Mouse (Mus musculus) kidney, embryonic 14.5 days (tissue): ENCODE data around the gene Arhgef38. TPM values are rescaled to one million over a fixed set of nuclear protein-coding genes. Genes with fewer than 3 reads are reported as not detected.

Source experiments
- ATAC-seq: fragments of 200-750 bp; cut with Nextera tagmentation; 2 replicates; pipeline ENCODE4 v1.8.0; 2017; ENCODE audit warnings: moderate number of reproducible peaks, mild to moderate bottlenecking, moderate TSS enrichment, moderate library complexity; ENCODE audit not compliant: low FRiP score, low TSS enrichment
- H3K27ac ChIP-seq: fragments of 300-500 bp; sonication (generic); 2 replicates; pipeline ENCODE4 v1.5.1; 2014; ENCODE audit warnings: low read depth, mild to moderate bottlenecking, low read length, moderate library complexity, mixed read lengths
- H3K27me3 ChIP-seq: fragments of 300-500 bp; sonication (generic); 2 replicates; pipeline ENCODE4 v1.6.1; 2014; ENCODE audit warnings: mild to moderate bottlenecking, low read length; ENCODE audit not compliant: control insufficient read depth, insufficient read depth
- H3K36me3 ChIP-seq: fragments of 300-500 bp; sonication (generic); 2 replicates; pipeline ENCODE4 v1.6.1; 2014; ENCODE audit warnings: low read length, mixed read lengths; ENCODE audit not compliant: control insufficient read depth, insufficient read depth
- H3K4me1 ChIP-seq: fragments of 300-500 bp; sonication (generic); 2 replicates; pipeline ENCODE4 v1.6.1; 2014; ENCODE audit warnings: low read length, mixed read lengths; ENCODE audit not compliant: control insufficient read depth, insufficient read depth
- H3K4me2 ChIP-seq: fragments of 300-500 bp; sonication (generic); replicated peaks from 2 replicates; pipeline ENCODE4 v1.6.1; 2014; ENCODE audit warnings: low read depth, mild to moderate bottlenecking, low read length
- H3K4me3 ChIP-seq: fragments of 300-500 bp; sonication (generic); 2 replicates; pipeline ENCODE4 v1.5.1; 2014; ENCODE audit warnings: mild to moderate bottlenecking, low read length
- H3K9ac ChIP-seq: fragments of 300-500 bp; sonication (generic); 2 replicates; pipeline ENCODE4 v1.6.1; 2014; ENCODE audit warnings: low read depth, mild to moderate bottlenecking, low read length, moderate library complexity
- H3K9me3 ChIP-seq: fragments of 300-500 bp; sonication (generic); 2 replicates; pipeline ENCODE4 v1.6.1; 2016; ENCODE audit warnings: low read length; ENCODE audit not compliant: control insufficient read depth
- WGBS: fragments of 180-500 bp; shearing (Covaris S2); extraction: QIAGEN DNeasy Blood & Tissue Kit; methylation state at CpG from one replicate; pipeline ENCODE4 v1.1.7; 2014; 5-methylcytosine and 5-hydroxymethylcytosine counted together
- polyA plus RNA-seq: library from polyadenylated mRNA; unstranded; fragments of >200 nt; fragmentation: Nextera tagmentation; extraction: Ambion mirVana; gene quantifications from 2 replicates; pipeline ENCODE4 v1.2.1, GENCODE M21; 2014

Arhgef38 gene
- 4.6 and 7.1 TPM in 2 replicates for polyA plus RNA-seq

DNA sequence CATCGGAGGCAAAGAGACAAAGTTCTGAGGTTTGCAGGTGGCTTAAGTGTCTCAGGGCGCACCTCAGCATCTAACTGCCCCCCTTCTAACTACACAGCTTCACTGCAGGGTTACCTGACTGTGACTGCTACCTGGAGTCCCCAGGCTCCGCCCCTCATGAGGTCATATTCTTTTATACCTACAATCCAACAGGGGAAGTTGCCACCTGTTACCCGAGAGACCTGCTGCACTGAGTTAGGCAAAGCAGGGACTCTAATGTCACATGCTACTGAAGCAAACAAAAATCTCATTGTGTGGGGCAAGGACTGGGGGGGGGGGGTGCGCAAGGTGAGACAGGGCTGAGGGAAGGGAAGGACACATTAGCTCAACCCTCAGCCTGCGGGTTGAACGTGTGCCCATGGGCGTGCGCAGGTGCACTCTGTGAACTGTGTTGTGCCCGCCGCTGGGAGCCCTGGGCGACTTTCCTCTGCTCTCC lies at the start of gene Arhgef38:
Gene Arhgef38, minus strand, starts transcription at position 129 of the 475 bp plus-strand sequence.
- Histone ChIP-seq H3K36me3 (no peaks in the 10 kb centered on the region), H3K27me3 (no peaks in the 10 kb centered on the region), H3K4me1 (0 out of 2 replicates have a peak, but pooled peaks cover 4% of the 10 kb centered on the region), H3K4me3 (peak within 1 kb of the TSS; percentile 30), H3K4me2 (peak within 1 kb of the TSS; percentile 21), H3K27ac (peak within 1 kb of the TSS; percentile 42), H3K9me3 (no peaks in the 10 kb centered on the region), H3K9ac (peak within 1 kb of the TSS; percentile 29; the same call in 1 of the 2 replicates)
- peak; percentile 86 for ATAC-seq
- 44% methylated on average over 11 of the region's 12 CpGs for WGBS

DNA sequence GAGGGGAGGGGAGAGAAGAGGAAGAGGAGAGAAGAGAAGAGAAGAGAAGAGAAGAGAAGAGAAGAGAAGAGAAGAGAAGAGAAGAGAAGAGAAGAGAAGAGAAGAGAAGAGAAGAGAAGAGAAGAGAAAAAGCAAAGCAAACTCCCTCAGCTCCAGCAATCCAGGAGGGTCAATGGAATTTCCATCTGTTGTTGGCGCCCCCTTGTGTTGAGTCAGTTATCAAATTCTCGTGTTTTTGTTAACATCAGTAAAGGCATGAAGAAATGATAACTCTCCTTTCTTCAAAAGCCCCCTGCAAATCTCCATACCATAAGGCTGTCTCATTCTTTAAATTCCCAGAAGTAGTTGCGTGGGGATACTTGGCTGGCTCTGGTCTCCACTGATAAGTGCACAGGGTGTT lies 37.1 kb upstream of the Arhgef38 start:
- Histone ChIP-seq H3K9ac (no peak overlapping the region), H3K27me3 (no peaks in the 10 kb centered on the region), H3K36me3 (no peaks in the 10 kb centered on the region), H3K4me3 (no peak overlapping the region), H3K4me2 (no peak overlapping the region), H3K4me1 (no peaks in the 10 kb centered on the region), H3K9me3 (no peaks in the 10 kb centered on the region), H3K27ac (no peak overlapping the region)
- ATAC-seq, result no peak
- 21% methylated on average over 3 of the region's 3 CpGs for WGBS

DNA sequence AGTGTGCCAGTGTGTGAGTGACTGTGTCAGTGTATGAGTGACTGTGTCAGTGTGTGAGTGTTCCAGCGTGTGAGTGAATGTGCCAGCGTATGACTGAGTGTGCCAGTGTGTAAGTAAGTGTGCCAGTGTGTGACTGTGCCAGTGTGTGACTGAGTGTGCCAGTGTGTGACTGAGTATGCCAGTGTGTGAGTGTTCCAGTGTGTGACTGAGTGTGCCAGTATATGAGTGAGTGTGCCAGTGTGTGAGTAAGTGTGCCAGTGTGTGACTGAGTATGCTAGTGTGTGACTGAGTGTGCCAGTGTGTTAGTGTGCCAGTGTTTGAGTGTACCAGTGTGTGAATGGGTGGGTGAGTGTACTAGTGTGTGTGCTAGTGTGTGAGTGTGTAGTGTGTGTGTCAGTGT lies 24.1 kb upstream of the Arhgef38 start:
- no peaks in the 10 kb centered on the region for H3K4me1 ChIP-seq
- H3K9ac ChIP-seq, result no peak overlapping the region
- WGBS, result 98% methylated on average over 2 of the region's 2 CpGs
- no peaks in the 10 kb centered on the region for H3K27me3 ChIP-seq
- H3K4me3 ChIP-seq, result no peak overlapping the region
- H3K4me2 ChIP-seq, result no peak overlapping the region
- H3K36me3 ChIP-seq, result no peaks in the 10 kb centered on the region
- H3K9me3 ChIP-seq, result no peaks in the 10 kb centered on the region
- ATAC-seq, result peak; percentile 16; the same call in 1 of the 2 replicates
- no peak overlapping the region for H3K27ac ChIP-seq

GRCm38 (mm10) chr3:133255842-133256241 lies 21.1 kb upstream of the Arhgef38 start:
- H3K27ac ChIP-seq, result no peak overlapping the region
- ATAC-seq, result no peak
- H3K4me3 ChIP-seq, result no peak overlapping the region
- no peak overlapping the region for H3K4me2 ChIP-seq
- no peaks in the 10 kb centered on the region for H3K27me3 ChIP-seq
- no peaks in the 10 kb centered on the region for H3K9me3 ChIP-seq
- 49% methylated on average over 4 of the region's 4 CpGs for WGBS
- H3K9ac ChIP-seq, result no peak overlapping the region
- no peaks in the 10 kb centered on the region for H3K36me3 ChIP-seq
- no peaks in the 10 kb centered on the region for H3K4me1 ChIP-seq

- no peaks in the 10 kb centered on the region for H3K27me3 ChIP-seq
- no peaks in the 10 kb centered on the region for H3K9me3 ChIP-seq
- no peak for ATAC-seq
- no peak overlapping the region for H3K9ac ChIP-seq
- H3K27ac ChIP-seq, result no peak overlapping the region
- 84% methylated on average over 9 of the region's 9 CpGs for WGBS
- H3K4me3 ChIP-seq, result no peak overlapping the region
- H3K36me3 ChIP-seq, result no peaks in the 10 kb centered on the region
- no peaks in the 10 kb centered on the region for H3K4me1 ChIP-seq
- H3K4me2 ChIP-seq, result no peak overlapping the region
Measured at GRCm38 (mm10) chr3:133244027-133244426, 9.3 kb upstream of the Arhgef38 start.

GRCm38 (mm10) chr3:133241916-133242315 lies 7.2 kb upstream of the Arhgef38 start:
- Histone ChIP-seq H3K36me3 (no peaks in the 10 kb centered on the region), H3K27ac (peak overlapping the region; percentile 59; the same call in 1 of the 2 replicates)
- WGBS, result 63% methylated on average over 1 of the region's 1 CpGs

DNA sequence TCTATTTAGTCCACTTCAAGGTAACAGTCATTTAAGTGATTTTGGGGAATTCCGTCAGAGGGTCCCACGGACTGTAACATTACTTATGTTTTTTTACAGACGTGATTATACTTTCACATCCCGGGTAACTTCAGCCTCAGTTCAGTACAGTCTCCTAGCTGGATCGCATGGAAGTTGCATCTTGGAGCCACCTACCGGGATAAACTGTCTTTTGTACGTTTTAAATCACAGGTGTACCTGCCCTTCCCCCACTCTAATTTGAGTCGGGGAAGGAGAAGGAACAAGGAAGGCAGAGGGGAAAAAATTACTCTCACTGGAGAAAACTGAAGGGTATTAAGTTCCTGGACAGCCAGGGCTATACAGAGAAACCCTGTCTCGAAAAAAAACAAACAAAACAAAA lies 756 bp downstream of the Arhgef38 start:
- Histone ChIP-seq H3K4me2 (peak overlapping the region; percentile 21), H3K27ac (no peak overlapping the region; the same call in 1 of the 2 replicates), H3K27me3 (no peaks in the 10 kb centered on the region), H3K4me3 (peak overlapping the region; percentile 30), H3K9ac (peak overlapping the region; percentile 29; the same call in 1 of the 2 replicates), H3K9me3 (no peaks in the 10 kb centered on the region), H3K36me3 (no peaks in the 10 kb centered on the region), H3K4me1 (0 out of 2 replicates have a peak, but pooled peaks cover 4% of the 10 kb centered on the region)
- WGBS, result 58% methylated on average over 9 of the region's 9 CpGs
- no peak for ATAC-seq

More at GRCm38 (mm10) chr3:133241916-133242315, 7.2 kb upstream of the Arhgef38 start:
- H3K27me3 ChIP-seq, result no peaks in the 10 kb centered on the region
- H3K4me3 ChIP-seq, result no peak overlapping the region
- no peaks in the 10 kb centered on the region for H3K9me3 ChIP-seq
- no peak overlapping the region for H3K9ac ChIP-seq
- peak; percentile 82; the same call in 1 of the 2 replicates for ATAC-seq
- no peak overlapping the region for H3K4me2 ChIP-seq
- no peaks in the 10 kb centered on the region for H3K4me1 ChIP-seq

DNA sequence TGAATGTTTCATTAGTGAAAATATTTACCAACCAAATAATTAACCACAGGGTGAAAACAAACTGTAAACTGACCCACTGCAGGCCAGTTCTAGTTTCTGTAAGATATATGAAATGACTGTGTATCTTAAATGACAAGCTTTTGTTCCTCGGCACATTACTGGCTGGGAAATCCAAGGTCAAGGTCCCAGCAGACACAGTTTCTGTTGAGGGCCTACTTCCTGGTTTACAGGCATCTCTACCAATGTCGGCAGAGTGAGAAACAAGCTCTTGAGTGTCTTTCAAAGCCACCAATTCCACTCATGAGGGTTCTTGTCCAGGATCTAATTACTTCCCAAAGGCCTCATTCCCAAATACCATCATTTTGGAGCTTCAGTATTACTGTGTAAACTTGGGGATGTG lies 4.3 kb downstream of the Arhgef38 start:
- Histone ChIP-seq H3K4me1 (0 out of 2 replicates have a peak, but pooled peaks cover 2% of the 10 kb centered on the region), H3K27ac (no peak overlapping the region), H3K27me3 (no peaks in the 10 kb centered on the region), H3K9me3 (no peaks in the 10 kb centered on the region), H3K4me3 (no peak overlapping the region), H3K4me2 (no peak overlapping the region), H3K36me3 (no peaks in the 10 kb centered on the region), H3K9ac (no peak overlapping the region)
- WGBS, result 64% methylated on average over 2 of the region's 2 CpGs
- ATAC-seq, result no peak

GRCm38 (mm10) chr3:133229594-133229993 lies 5.2 kb downstream of the Arhgef38 start:
- H3K4me1 ChIP-seq, result 0 out of 2 replicates have a peak, but pooled peaks cover 2% of the 10 kb centered on the region
- H3K4me3 ChIP-seq, result no peak overlapping the region
- no peak overlapping the region for H3K4me2 ChIP-seq
- H3K36me3 ChIP-seq, result no peaks in the 10 kb centered on the region
- H3K27me3 ChIP-seq, result no peaks in the 10 kb centered on the region
- H3K27ac ChIP-seq, result no peak overlapping the region; the same call in 1 of the 2 replicates
- H3K9me3 ChIP-seq, result no peaks in the 10 kb centered on the region
- H3K9ac ChIP-seq, result no peak overlapping the region
- no peak for ATAC-seq
